Mouse (Mus musculus): ENCODE results near the gene Ctdnep1. TPM values are rescaled to one million over a fixed set of nuclear protein-coding genes. Genes with fewer than 3 reads are reported as not detected.
"Not testable (repeated sequence)": the region's sequence is repeated elsewhere in the genome, so short reads cannot be mapped to it uniquely, and the experiment has no call there.

The Ctdnep1 gene
- total RNA-seq, 2 experiments from 2014 or later: 113 to 116 TPM

GRCm38 (mm10) chr11:69950807-69951459, 30.0 kb upstream of the Ctdnep1 start:
- no peak for DNase-seq

- DNase-seq: no peak
These were observed 28.7 kb upstream of the Ctdnep1 start for GRCm38 (mm10) chr11:69952274-69952673.

- no peak for DNase-seq
These were observed 27.6 kb upstream of the Ctdnep1 start for GRCm38 (mm10) chr11:69953267-69953915.

DNA sequence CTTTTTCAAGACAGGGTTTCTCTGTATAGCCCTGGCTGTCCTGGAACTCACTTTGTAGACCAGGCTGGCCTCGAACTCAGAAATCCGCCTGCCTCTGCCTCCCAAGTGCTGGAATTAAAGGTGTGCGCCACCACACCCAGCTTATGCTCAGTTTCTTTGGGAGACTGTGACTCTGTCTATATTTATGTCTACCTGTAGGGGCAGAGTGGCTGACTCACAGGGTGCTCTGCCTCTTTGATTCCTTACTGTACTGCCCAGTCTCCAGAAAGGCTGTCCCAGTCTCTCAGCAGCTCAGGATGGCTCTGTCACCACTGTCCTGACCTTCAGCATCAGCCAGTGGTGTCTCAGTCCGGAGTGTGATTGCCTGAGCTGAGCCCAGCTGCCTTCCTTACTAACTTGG, 25.3 kb upstream of the Ctdnep1 start:
- DNase-seq: not testable (repeated sequence)

DNA sequence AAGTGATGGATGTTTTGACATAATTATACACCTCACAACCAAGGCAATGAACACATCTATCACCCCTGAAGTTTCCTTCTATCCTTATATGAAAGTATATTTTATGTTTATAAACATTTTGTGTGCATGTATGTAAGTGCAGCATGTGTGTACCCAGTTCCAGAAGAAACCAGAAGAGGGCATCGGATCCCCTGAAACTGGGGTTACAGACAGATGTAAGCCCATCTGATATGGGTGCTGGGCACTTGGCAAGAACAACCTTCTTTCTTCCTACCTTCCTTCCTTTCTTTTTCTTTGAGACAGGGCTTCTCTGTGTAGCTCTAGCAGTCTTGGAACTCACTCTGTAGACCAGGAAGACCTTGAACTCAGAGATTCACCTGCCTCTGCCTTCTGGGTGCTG, 24.7 kb upstream of the Ctdnep1 start:
- no peak for DNase-seq

DNA sequence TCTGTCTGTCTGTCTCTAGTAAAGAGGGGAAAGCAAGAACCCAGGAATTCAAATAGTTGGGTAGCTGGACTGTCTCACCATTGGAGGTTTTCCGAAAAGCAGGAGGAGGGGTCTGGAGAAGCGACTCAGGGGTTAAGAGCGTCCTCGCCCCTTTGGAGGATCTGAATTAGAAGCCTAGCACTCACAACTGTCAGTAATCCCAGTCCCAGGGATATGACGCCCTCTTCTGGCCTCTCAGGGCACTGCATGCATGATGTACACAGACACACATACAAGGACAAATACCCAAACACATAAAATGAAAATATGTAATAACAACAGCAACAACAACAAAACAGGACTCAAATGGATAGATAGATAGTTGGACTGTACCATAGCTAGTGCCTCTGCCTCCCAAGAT, 20.3 kb upstream of the Ctdnep1 start:
- DNase-seq: no peak

DNA sequence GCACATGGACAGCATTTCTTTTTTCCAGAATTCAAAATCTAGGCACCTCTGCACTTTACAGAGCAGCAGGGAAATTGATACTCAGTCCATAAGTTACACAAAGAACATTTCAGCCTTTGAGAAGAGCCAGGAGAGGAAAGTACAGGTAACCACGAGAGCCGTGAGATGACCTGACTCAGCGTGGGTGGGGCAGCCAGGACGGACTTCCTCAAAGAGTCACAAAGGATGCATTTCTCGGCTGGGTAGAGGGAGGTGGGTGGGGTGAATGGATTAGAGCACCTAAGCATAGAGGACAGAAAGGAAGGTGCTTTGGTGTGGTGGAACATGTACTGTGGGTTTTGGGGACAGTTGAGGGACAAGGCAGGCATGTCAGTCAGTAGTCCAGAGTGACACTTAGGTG, 19.1 kb upstream of the Ctdnep1 start:
- DNase-seq: no peak

GRCm38 (mm10) chr11:69964650-69965270, 16.2 kb upstream of the Ctdnep1 start, which contains the start of gene Cldn7:
Gene Cldn7, plus strand, starts transcription at chr11:69964779.
- DNase-seq: no peak

GRCm38 (mm10) chr11:69965271-69966005, 15.5 kb upstream of the Ctdnep1 start:
- DNase-seq: no peak

- no peak for DNase-seq
These were observed 14.7 kb upstream of the Ctdnep1 start for GRCm38 (mm10) chr11:69966006-69966859.

DNA sequence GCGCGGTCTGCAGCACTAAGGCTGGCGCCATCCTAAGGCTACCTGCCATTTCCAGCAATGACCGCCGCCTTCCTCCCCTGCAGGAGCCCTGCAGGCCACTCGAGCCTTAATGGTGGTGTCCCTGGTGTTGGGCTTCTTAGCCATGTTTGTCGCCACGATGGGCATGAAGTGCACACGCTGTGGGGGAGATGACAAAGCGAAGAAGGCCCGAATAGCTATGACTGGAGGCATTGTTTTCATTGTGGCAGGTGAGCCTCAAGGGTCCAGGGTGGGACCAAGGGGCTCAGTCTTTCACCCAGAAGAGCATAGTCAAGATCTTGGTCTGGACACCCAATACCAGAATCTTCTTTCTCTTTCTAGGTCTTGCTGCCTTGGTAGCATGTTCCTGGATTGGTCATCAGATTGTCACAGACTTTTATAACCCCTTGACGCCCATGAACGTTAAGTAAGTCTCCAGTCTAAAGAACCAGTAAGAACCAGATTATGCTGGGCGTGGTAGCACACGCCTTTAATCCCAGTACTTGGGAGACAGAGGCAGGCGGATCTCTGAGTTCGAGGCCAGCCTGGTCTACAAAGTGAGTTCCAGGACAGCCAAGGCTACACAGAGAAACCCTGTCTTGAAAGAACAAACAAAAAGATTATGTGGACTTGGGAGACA, 14.0 kb upstream of the Ctdnep1 start:
- no peak for DNase-seq

GRCm38 (mm10) chr11:69968793-69969192, 12.2 kb upstream of the Ctdnep1 start:
- DNase-seq: no peak

DNA sequence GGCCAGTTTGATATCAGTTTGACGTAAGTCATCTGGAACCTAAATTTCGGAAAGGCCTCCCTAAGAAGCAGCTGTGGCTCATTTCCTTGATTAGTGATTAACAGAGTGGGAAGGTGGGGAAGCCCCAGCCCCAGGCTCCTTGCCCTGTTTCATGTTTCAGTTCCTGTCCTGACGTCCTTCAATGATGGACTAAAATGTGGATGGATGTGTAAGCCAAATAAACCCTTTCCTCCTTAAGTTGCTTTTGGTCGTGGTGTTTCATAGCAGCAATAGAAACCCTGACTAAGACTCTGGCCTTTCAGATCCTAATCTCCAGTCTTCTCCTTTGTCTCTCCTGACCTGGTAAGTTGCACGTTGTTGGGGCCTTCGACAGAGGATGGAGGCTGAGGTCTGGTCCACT, 10.7 kb upstream of the Ctdnep1 start:
- no peak for DNase-seq

DNA sequence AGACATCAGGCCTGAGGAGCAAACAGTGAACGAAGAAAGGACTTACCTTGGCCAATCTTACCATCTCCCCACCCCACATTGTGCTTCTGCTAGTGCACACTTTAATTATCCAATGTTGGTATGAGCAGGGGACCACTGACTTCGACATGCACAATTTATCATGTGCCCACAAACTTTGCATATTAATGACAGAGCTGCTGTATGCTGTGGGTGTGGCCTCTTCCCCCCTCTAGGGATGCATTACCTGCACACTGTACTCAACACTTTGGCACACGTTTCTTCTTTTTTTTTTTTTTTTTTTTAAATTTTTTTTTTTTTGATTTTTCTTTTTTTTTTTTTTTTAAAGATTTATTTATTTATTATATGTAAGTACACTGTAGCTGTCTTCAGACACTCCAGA, 10.2 kb upstream of the Ctdnep1 start:
- no peak for DNase-seq

GRCm38 (mm10) chr11:69974907-69975306, 6.0 kb upstream of the Ctdnep1 start:
- DNase-seq: no peak

DNA sequence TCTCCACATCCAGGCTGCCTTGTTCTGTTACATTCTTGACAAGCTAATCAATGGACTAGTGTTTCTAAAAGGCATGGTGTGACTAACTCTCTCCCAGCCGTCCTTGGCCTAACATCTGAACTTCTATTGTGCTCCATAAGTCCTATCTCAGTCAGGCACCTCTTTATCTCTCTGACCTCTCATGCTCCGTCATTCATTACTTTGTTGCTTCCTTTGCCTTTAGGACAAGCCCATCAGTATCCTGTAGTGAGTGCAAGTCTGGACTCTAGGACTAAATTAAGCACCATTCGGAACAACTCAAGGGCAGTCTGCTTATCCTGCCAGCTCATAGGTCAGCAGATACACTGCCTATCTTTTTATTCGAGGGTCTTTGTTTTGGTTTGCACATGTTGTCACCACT, 4.7 kb upstream of the Ctdnep1 start:
- no peak for DNase-seq

DNA sequence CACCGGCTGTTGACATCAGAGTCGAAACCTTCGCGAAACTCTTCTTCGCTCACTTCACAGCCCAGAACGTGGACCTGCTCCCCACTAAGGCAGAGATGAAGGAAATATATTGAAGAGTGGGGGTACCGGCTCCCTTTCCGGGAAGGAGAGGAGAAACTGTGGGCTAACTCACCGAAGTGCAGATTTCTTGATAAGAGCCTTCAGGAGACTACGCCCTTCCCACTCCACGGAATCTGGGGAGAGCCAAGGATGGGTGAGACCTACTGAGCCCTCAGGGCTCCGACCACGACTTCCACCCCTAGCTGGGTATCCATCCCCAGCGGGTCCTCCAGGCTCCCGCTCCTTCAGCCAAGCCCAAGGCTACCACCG, 1.1 kb upstream of the Ctdnep1 start:
- no peak for DNase-seq

DNA sequence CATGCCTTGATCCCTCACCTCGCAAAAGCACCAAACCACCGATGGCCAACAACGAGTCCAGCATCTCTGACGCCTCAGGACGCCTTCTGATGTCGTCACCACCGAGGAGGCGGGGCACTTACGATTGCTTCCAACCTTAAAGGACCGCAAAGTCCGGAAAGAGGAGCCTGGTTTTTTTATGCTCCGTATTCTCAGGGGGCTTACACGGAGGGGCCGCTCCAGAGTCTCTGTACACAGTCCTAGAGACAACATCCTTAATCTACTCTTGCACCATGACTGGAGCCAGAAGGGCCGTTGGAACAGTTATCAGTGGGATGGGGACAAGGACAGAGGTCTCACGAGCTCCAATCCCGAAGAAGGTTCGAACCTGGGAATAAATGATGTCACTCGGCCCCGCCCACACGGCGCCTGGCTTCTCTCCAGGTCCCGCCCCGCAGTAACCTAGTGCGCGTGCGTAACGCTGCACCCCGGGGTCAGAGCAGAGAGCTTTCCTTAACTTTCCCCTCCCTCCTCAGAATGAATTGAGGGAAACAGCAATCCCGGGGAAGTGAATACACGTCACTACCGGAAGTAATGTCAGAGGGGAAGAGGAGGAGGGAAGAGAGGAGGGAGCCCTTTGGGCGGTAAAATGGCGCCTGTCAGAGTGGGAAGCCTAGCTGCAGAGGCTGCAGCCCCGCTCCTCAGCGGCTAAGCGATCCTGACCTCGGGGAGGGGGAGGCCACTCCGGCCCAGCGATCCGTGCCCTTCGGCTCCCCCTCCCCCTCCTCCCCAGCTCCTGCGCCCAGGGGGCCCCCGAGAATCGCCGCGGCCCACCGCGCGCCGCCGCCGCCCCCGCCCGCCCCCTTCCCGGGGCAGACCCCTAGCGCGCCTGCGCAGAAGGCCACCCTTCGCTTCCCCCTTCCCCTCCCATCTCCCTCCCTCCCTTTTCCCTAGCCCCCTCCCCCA, 488 bp upstream of the Ctdnep1 start:
- DNase-seq: peak; percentile 100

DNA sequence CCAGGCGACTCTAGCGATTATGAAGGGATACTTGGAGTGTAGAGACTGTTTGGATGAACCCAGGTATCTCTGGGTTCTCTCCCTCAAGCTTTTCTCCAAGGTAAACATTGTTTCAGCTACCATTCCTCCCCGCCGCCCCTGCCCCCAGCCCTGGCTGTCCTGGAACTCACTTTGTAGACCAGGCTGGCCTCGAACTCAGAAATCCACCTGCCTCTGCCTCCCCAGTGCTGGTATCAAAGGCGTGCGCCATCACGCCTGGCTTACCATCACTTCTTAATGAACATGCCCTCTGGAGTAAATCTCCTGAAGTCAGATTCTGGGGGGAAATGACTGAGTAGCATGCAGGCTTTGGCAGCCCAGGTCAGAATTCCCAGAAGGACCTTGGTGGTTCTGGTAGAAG, 1.3 kb downstream of the Ctdnep1 start, which contains the start of gene Elp5:
Elp5 (minus strand) TSS at position 293 of the 400 bp plus-strand sequence.
- DNase-seq: no peak

DNA sequence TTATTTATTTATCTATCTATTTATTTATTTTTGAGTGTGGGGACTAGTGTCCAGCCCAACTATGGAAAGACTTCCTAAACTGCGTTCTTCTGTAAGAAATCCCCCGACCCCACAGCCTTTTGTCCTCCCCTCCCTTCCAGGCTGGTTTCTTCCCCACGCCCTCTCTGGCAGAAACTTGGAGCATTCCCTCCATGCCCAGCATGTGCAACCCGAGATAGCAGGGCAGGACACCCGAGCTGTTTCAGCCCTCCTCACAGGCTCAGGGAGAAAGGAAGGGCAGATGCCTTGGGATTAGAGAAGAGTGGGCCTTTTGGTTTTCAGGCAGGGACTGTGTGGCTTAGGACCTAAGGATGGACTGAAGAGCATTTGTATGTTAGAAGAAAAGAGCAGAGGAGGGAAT, 1.9 kb downstream of the Ctdnep1 start:
- DNase-seq: no peak

Measured in layer of hippocampus, postnatal 36 days (tissue).